Mouse (Mus musculus): ENCODE measurements around the gene Zscan22. TPM values are rescaled to one million over a fixed set of nuclear protein-coding genes. Genes with fewer than 3 reads are reported as not detected.

Gene Zscan22
- polyA plus RNA-seq, 1 experiment, result 5.6 TPM

GRCm38 (mm10) chr7:12890928-12891327 is 6.7 kb upstream of the Zscan22 start:
- Histone ChIP-seq H3K36me3 (ENCODE audit: control insufficient read depth, insufficient read depth, low read length) (peaks cover 2% of the 10 kb centered on the region; the same call in 1 of the 2 replicates), H3K4me3 (ENCODE audit: low read depth, low read length) (no peak overlapping the region), H3K27me3 (ENCODE audit: control insufficient read depth, insufficient read depth, low read length) (no peaks in the 10 kb centered on the region), H3K27ac (ENCODE audit: insufficient read depth, low read depth, low read length) (no peak overlapping the region), H3K4me1 (ENCODE audit: control insufficient read depth, insufficient read depth, insufficient read length, low read length) (no peaks in the 10 kb centered on the region)
- TF ChIP-seq CTCF (IDR thresholded peaks at IDR 0.05; ENCODE audit: extremely low read depth, insufficient read length, insufficient replicate concordance, low read depth, low read length) (no peak), POLR2A (IDR thresholded peaks at IDR 0.05; ENCODE audit: low read depth, low read length) (no peak)
- 91% methylated on average over 14 of the region's 14 CpGs for WGBS

DNA sequence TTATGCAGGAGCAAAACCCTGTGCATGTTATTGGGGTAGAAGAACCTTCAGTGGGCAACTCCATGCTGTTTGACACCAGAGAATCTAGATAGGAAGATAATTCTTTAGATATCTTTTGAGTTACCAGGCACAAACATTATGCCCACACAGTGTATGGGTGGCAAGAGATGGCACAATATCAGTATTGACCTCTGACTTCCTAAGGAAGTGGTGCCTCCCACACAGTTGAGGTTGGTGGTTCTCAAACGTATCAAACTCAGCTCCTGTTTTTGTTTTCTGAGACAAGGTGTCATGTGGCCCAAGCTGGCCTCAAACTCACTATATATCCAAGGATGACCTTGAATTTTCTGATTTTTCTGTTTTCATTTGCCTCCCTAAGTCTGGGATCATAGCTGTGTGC is 6.3 kb upstream of the Zscan22 start:
- H3K27me3 ChIP-seq (ENCODE audit: control insufficient read depth, insufficient read depth, low read length), result no peaks in the 10 kb centered on the region
- no peaks in the 10 kb centered on the region for H3K4me1 ChIP-seq (ENCODE audit: control insufficient read depth, insufficient read depth, insufficient read length, low read length)
- no peak overlapping the region for H3K4me3 ChIP-seq (ENCODE audit: low read depth, low read length)
- H3K36me3 ChIP-seq (ENCODE audit: control insufficient read depth, insufficient read depth, low read length), result peaks cover 2% of the 10 kb centered on the region; the same call in 1 of the 2 replicates
- 62% methylated on average over 1 of the region's 1 CpGs for WGBS
- no peak for TF ChIP-seq CTCF (IDR thresholded peaks at IDR 0.05; ENCODE audit: extremely low read depth, insufficient read length, insufficient replicate concordance, low read depth, low read length)
- TF ChIP-seq POLR2A (IDR thresholded peaks at IDR 0.05; ENCODE audit: low read depth, low read length), result no peak
- no peak overlapping the region for H3K27ac ChIP-seq (ENCODE audit: insufficient read depth, low read depth, low read length)

GRCm38 (mm10) chr7:12901517-12901916 is 3.9 kb downstream of the Zscan22 start:
- H3K27ac ChIP-seq (ENCODE audit: insufficient read depth, low read depth, low read length), result no peak overlapping the region

DNA sequence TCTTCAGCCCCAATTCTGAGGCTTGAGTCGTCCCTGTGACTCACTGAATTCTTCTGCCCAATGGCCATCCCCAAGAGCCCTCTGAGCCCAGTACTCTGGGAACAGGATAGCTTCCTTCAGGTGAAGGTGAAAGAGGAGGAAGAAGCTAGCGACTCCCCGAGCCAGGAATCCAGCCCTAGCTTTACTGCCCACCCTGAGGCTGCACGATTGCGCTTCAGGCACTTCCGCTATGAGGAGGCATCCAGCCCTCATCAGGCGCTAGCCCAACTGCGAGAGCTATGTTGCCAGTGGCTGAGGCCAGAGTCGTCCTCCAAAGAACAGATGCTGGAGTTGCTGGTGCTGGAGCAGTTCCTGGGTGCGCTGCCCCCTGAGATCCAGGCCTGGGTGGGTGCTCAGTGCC is 6.0 kb downstream of the Zscan22 start:
- WGBS, result 71% methylated on average over 10 of the region's 10 CpGs
- no peak for TF ChIP-seq CTCF (IDR thresholded peaks at IDR 0.05; ENCODE audit: extremely low read depth, insufficient read length, insufficient replicate concordance, low read depth, low read length)
- TF ChIP-seq POLR2A (IDR thresholded peaks at IDR 0.05; ENCODE audit: low read depth, low read length), result no peak
- peak overlapping the region; percentile 29; the same call in 1 of the 2 replicates for H3K4me3 ChIP-seq (ENCODE audit: low read depth, low read length)

More at GRCm38 (mm10) chr7:12901517-12901916, 3.9 kb downstream of the Zscan22 start:
- no peak overlapping the region for H3K4me3 ChIP-seq (ENCODE audit: low read depth, low read length)
- no peaks in the 10 kb centered on the region for H3K4me1 ChIP-seq (ENCODE audit: control insufficient read depth, insufficient read depth, insufficient read length, low read length)
- no peaks in the 10 kb centered on the region for H3K27me3 ChIP-seq (ENCODE audit: control insufficient read depth, insufficient read depth, low read length)
- TF ChIP-seq CTCF (IDR thresholded peaks at IDR 0.05; ENCODE audit: extremely low read depth, insufficient read length, insufficient replicate concordance, low read depth, low read length), result no peak
- TF ChIP-seq POLR2A (IDR thresholded peaks at IDR 0.05; ENCODE audit: low read depth, low read length), result no peak
- 81% methylated on average over 5 of the region's 5 CpGs for WGBS
- peaks cover 7% of the 10 kb centered on the region; the same call in 1 of the 2 replicates for H3K36me3 ChIP-seq (ENCODE audit: control insufficient read depth, insufficient read depth, low read length)

DNA sequence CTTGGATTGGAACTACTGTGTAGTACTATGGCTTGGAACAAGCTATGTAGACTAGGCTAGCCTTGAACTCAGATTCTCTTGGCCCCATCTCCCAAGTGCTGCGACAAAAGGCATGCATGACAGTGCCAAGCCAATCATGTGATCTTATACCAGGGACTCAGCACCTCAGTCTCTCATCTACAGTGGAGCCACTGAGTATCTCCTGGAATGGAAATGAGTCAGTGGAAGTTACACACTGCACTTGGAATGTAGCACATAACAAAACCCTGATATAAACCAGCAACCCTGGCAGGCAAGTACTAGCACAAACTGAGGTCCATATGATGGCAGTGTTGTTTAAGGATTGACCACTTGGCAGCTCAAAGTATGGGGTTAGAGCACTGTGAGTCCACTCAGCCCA is 7.5 kb downstream of the Zscan22 start:
- Histone ChIP-seq H3K27ac (ENCODE audit: insufficient read depth, low read depth, low read length) (no peak overlapping the region), H3K4me3 (ENCODE audit: low read depth, low read length) (no peak overlapping the region), H3K27me3 (ENCODE audit: control insufficient read depth, insufficient read depth, low read length) (no peaks in the 10 kb centered on the region), H3K36me3 (ENCODE audit: control insufficient read depth, insufficient read depth, low read length) (peaks cover 15% of the 10 kb centered on the region), H3K4me1 (ENCODE audit: control insufficient read depth, insufficient read depth, insufficient read length, low read length) (peaks cover 2% of the 10 kb centered on the region; the same call in 1 of the 2 replicates)
- WGBS, result 83% methylated on average over 1 of the region's 1 CpGs
- no peak for TF ChIP-seq POLR2A (IDR thresholded peaks at IDR 0.05; ENCODE audit: low read depth, low read length)
- TF ChIP-seq CTCF (IDR thresholded peaks at IDR 0.05; ENCODE audit: extremely low read depth, insufficient read length, insufficient replicate concordance, low read depth, low read length), result no peak

More for the DNA sequence above, 6.0 kb downstream of the Zscan22 start:
- H3K36me3 ChIP-seq (ENCODE audit: control insufficient read depth, insufficient read depth, low read length), result peaks cover 15% of the 10 kb centered on the region
- no peaks in the 10 kb centered on the region for H3K27me3 ChIP-seq (ENCODE audit: control insufficient read depth, insufficient read depth, low read length)
- H3K27ac ChIP-seq (ENCODE audit: insufficient read depth, low read depth, low read length), result no peak overlapping the region
- no peaks in the 10 kb centered on the region for H3K4me1 ChIP-seq (ENCODE audit: control insufficient read depth, insufficient read depth, insufficient read length, low read length)

GRCm38 (mm10) chr7:12909498-12909962 is 11.9 kb downstream of the Zscan22 start:
- 31% methylated on average over 7 of the region's 7 CpGs for WGBS

GRCm38 (mm10) chr7:12910181-12910668 is 12.6 kb downstream of the Zscan22 start:
- Histone ChIP-seq H3K27ac (ENCODE audit: insufficient read depth, low read depth, low read length) (peak overlapping the region; percentile 93), H3K4me3 (ENCODE audit: low read depth, low read length) (peak overlapping the region; percentile 77), H3K4me1 (ENCODE audit: control insufficient read depth, insufficient read depth, insufficient read length, low read length) (peaks cover 2% of the 10 kb centered on the region; the same call in 1 of the 2 replicates), H3K27me3 (ENCODE audit: control insufficient read depth, insufficient read depth, low read length) (no peaks in the 10 kb centered on the region), H3K36me3 (ENCODE audit: control insufficient read depth, insufficient read depth, low read length) (peaks cover 14% of the 10 kb centered on the region)
- TF ChIP-seq CTCF (IDR thresholded peaks at IDR 0.05; ENCODE audit: extremely low read depth, insufficient read length, insufficient replicate concordance, low read depth, low read length), result no peak
- TF ChIP-seq POLR2A (IDR thresholded peaks at IDR 0.05; ENCODE audit: low read depth, low read length), result peak; percentile 49; the same call in 1 of the 2 replicates
- 1% methylated on average over 19 of the region's 19 CpGs for WGBS

More at GRCm38 (mm10) chr7:12909498-12909962, 11.9 kb downstream of the Zscan22 start:
- Histone ChIP-seq H3K27ac (ENCODE audit: insufficient read depth, low read depth, low read length) (peak overlapping the region; percentile 93), H3K27me3 (ENCODE audit: control insufficient read depth, insufficient read depth, low read length) (no peaks in the 10 kb centered on the region), H3K36me3 (ENCODE audit: control insufficient read depth, insufficient read depth, low read length) (peaks cover 15% of the 10 kb centered on the region), H3K4me3 (ENCODE audit: low read depth, low read length) (peak overlapping the region; percentile 77), H3K4me1 (ENCODE audit: control insufficient read depth, insufficient read depth, insufficient read length, low read length) (peaks cover 2% of the 10 kb centered on the region; the same call in 1 of the 2 replicates)
- no peak for TF ChIP-seq POLR2A (IDR thresholded peaks at IDR 0.05; ENCODE audit: low read depth, low read length)
- peak; percentile 63; the same call in 1 of the 2 replicates for TF ChIP-seq CTCF (IDR thresholded peaks at IDR 0.05; ENCODE audit: extremely low read depth, insufficient read length, insufficient replicate concordance, low read depth, low read length)
